Mouse (Mus musculus) kidney, embryonic 15.5 days (tissue): Measurements from ENCODE around the gene 0610030E20Rik. TPM values are rescaled to one million over a fixed set of nuclear protein-coding genes. Genes with fewer than 3 reads are reported as not detected.
A peak's percentile ranks its signal among the peaks of the same experiment; 100 is the strongest.

Source experiments
- ATAC-seq: fragments of 200-750 bp; cut with Nextera tagmentation; replicated peaks from 2 replicates; pipeline ENCODE4 v1.8.0; 2017; ENCODE audit warnings: moderate TSS enrichment; ENCODE audit not compliant: low FRiP score
- H3K27ac ChIP-seq: fragments of 300-500 bp; sonication (generic); 2 replicates; pipeline ENCODE4 v1.5.1; 2015; ENCODE audit warnings: mild to moderate bottlenecking, inconsistent platforms
- H3K27me3 ChIP-seq: fragments of 300-500 bp; sonication (generic); 2 replicates; pipeline ENCODE4 v1.6.1; 2015; ENCODE audit warnings: inconsistent platforms
- H3K36me3 ChIP-seq: fragments of 300-500 bp; sonication (generic); 2 replicates; pipeline ENCODE4 v1.6.1; 2015; ENCODE audit warnings: inconsistent platforms
- H3K4me1 ChIP-seq: fragments of 300-500 bp; sonication (generic); 2 replicates; pipeline ENCODE4 v1.6.1; 2015; ENCODE audit warnings: inconsistent platforms
- H3K4me2 ChIP-seq: fragments of 300-500 bp; sonication (generic); 2 replicates; pipeline ENCODE4 v1.6.1; 2015; ENCODE audit warnings: moderate library complexity, mild to moderate bottlenecking, inconsistent platforms
- H3K4me3 ChIP-seq: fragments of 300-500 bp; sonication (generic); replicated peaks from 2 replicates; pipeline ENCODE4 v1.5.1; 2015; ENCODE audit warnings: mild to moderate bottlenecking, inconsistent platforms
- H3K9ac ChIP-seq: fragments of 300-500 bp; sonication (generic); 2 replicates; pipeline ENCODE4 v1.6.1; 2015; ENCODE audit warnings: mild to moderate bottlenecking, inconsistent platforms
- H3K9me3 ChIP-seq: fragments of 300-500 bp; sonication (generic); replicated peaks from 2 replicates; pipeline ENCODE4 v1.6.1; 2016; ENCODE audit warnings: inconsistent platforms
- WGBS: fragments of 180-500 bp; shearing (Covaris S2); methylation state at CpG from one replicate; pipeline ENCODE4 v1.1.7; 2015; ENCODE audit warnings: mixed read lengths; 5-methylcytosine and 5-hydroxymethylcytosine counted together
- polyA plus RNA-seq: library from polyadenylated mRNA; unstranded; fragments of >200 nt; fragmentation: Nextera tagmentation; extraction: Ambion mirVana; gene quantifications from 2 replicates; pipeline ENCODE4 v1.2.1, GENCODE M21; 2015

0610030E20Rik gene
- polyA plus RNA-seq, 1 experiment from 2014 or later = 29.8 TPM

GRCm38 (mm10) chr6:72352636-72353405 is 5.7 kb downstream of the 0610030E20Rik start:
- Histone ChIP-seq H3K4me3 (no peak overlapping the region), H3K9ac (no peak overlapping the region), H3K27me3 (no peaks in the 10 kb centered on the region), H3K27ac (no peak overlapping the region), H3K4me2 (no peak overlapping the region), H3K9me3 (no peaks in the 10 kb centered on the region), H3K36me3 (peaks cover 41% of the 10 kb centered on the region), H3K4me1 (peaks cover 33% of the 10 kb centered on the region)
- WGBS = 76% methylated on average over 5 of the region's 5 CpGs
- ATAC-seq = no peak

GRCm38 (mm10) chr6:72354025-72354424 is 6.9 kb downstream of the 0610030E20Rik start:
- H3K9me3 ChIP-seq = no peaks in the 10 kb centered on the region
- H3K36me3 ChIP-seq = peaks cover 44% of the 10 kb centered on the region
- WGBS = 53% methylated on average over 1 of the region's 1 CpGs
- 0 out of 2 replicates have a peak overlapping the region, but pooled peaks have one; percentile 61 for H3K4me3 ChIP-seq
- H3K9ac ChIP-seq = no peak overlapping the region
- H3K4me1 ChIP-seq = peaks cover 21% of the 10 kb centered on the region
- no peak overlapping the region for H3K4me2 ChIP-seq
- no peaks in the 10 kb centered on the region for H3K27me3 ChIP-seq
- 0 out of 2 replicates have a peak overlapping the region, but pooled peaks have one; percentile 24 for H3K27ac ChIP-seq
- ATAC-seq = no peak

GRCm38 (mm10) chr6:72355066-72355911 is 8.2 kb downstream of the 0610030E20Rik start, which contains the start of gene Tmem150a:
Gene Tmem150a (plus strand): TSS chr6:72355447.
- ATAC-seq = peak; percentile 93
- H3K9ac ChIP-seq = peak within 1 kb of the TSS; percentile 59
- WGBS = under 1% methylated on average over 67 of the region's 71 CpGs
- H3K4me2 ChIP-seq = peak within 1 kb of the TSS; percentile 91
- H3K27me3 ChIP-seq = no peaks in the 10 kb centered on the region
- H3K4me3 ChIP-seq = peak within 1 kb of the TSS; percentile 61
- peaks cover 44% of the 10 kb centered on the region for H3K36me3 ChIP-seq
- peaks cover 22% of the 10 kb centered on the region for H3K4me1 ChIP-seq
- H3K27ac ChIP-seq = peak within 1 kb of the TSS; percentile 24
- H3K9me3 ChIP-seq = no peaks in the 10 kb centered on the region

GRCm38 (mm10) chr6:72356001-72356532 is 8.9 kb downstream of the 0610030E20Rik start:
- peak overlapping the region; percentile 59 for H3K9ac ChIP-seq
- peaks cover 41% of the 10 kb centered on the region for H3K36me3 ChIP-seq
- ATAC-seq = peak; percentile 13
- H3K9me3 ChIP-seq = no peaks in the 10 kb centered on the region
- H3K27me3 ChIP-seq = no peaks in the 10 kb centered on the region
- WGBS = 32% methylated on average over 8 of the region's 8 CpGs
- peak overlapping the region; percentile 91 for H3K4me2 ChIP-seq
- peaks cover 30% of the 10 kb centered on the region for H3K4me1 ChIP-seq
- H3K4me3 ChIP-seq = peak overlapping the region; percentile 61
- H3K27ac ChIP-seq = no peak overlapping the region

- no peak for ATAC-seq
- Histone ChIP-seq H3K4me3 (no peak overlapping the region), H3K27me3 (no peaks in the 10 kb centered on the region), H3K9ac (no peak overlapping the region), H3K27ac (no peak overlapping the region), H3K4me2 (no peak overlapping the region), H3K9me3 (no peaks in the 10 kb centered on the region), H3K4me1 (peaks cover 37% of the 10 kb centered on the region), H3K36me3 (peaks cover 37% of the 10 kb centered on the region)
- 71% methylated on average over 5 of the region's 5 CpGs for WGBS
Observed at GRCm38 (mm10) chr6:72357164-72358079, 10.3 kb downstream of the 0610030E20Rik start.

- Histone ChIP-seq H3K4me3 (no peak overlapping the region), H3K27ac (no peak overlapping the region), H3K36me3 (peaks cover 37% of the 10 kb centered on the region), H3K9ac (no peak overlapping the region), H3K27me3 (no peaks in the 10 kb centered on the region), H3K4me2 (no peak overlapping the region), H3K9me3 (no peaks in the 10 kb centered on the region), H3K4me1 (peaks cover 44% of the 10 kb centered on the region)
- 90% methylated on average over 10 of the region's 10 CpGs for WGBS
- no peak for ATAC-seq
Observed at GRCm38 (mm10) chr6:72358086-72358764, 11.1 kb downstream of the 0610030E20Rik start.

GRCm38 (mm10) chr6:72359343-72359742 is 12.2 kb downstream of the 0610030E20Rik start:
- no peak for ATAC-seq
- Histone ChIP-seq H3K4me1 (peaks cover 44% of the 10 kb centered on the region), H3K9me3 (no peaks in the 10 kb centered on the region), H3K36me3 (peaks cover 37% of the 10 kb centered on the region), H3K27me3 (no peaks in the 10 kb centered on the region), H3K27ac (no peak overlapping the region), H3K4me3 (no peak overlapping the region), H3K4me2 (no peak overlapping the region), H3K9ac (no peak overlapping the region)
- WGBS = 73% methylated on average over 2 of the region's 2 CpGs

- no peaks in the 10 kb centered on the region for H3K9me3 ChIP-seq
- WGBS = 76% methylated on average over 11 of the region's 11 CpGs
- peak overlapping the region; percentile 24 for H3K27ac ChIP-seq
- 0 out of 2 replicates have a peak overlapping the region, but pooled peaks have one; percentile 72 for H3K4me3 ChIP-seq
- H3K9ac ChIP-seq = no peak overlapping the region
- no peak for ATAC-seq
- H3K36me3 ChIP-seq = peaks cover 37% of the 10 kb centered on the region
- peaks cover 38% of the 10 kb centered on the region for H3K4me1 ChIP-seq
- H3K27me3 ChIP-seq = no peaks in the 10 kb centered on the region
- 0 out of 2 replicates have a peak overlapping the region, but pooled peaks have one; percentile 81 for H3K4me2 ChIP-seq
Observed at GRCm38 (mm10) chr6:72359891-72360598, 12.9 kb downstream of the 0610030E20Rik start.

GRCm38 (mm10) chr6:72360599-72360935 is 13.4 kb downstream of the 0610030E20Rik start:
- Histone ChIP-seq H3K27ac (peak overlapping the region; percentile 24), H3K4me1 (peaks cover 36% of the 10 kb centered on the region), H3K9me3 (no peaks in the 10 kb centered on the region), H3K27me3 (no peaks in the 10 kb centered on the region), H3K4me2 (peak overlapping the region; percentile 81; the same call in 1 of the 2 replicates), H3K9ac (no peak overlapping the region), H3K4me3 (peak overlapping the region; percentile 72; the same call in 1 of the 2 replicates), H3K36me3 (peaks cover 37% of the 10 kb centered on the region)
- ATAC-seq = no peak
- 72% methylated on average over 7 of the region's 7 CpGs for WGBS

- H3K27ac ChIP-seq = peak overlapping the region; percentile 38; the same call in 1 of the 2 replicates
- H3K36me3 ChIP-seq = peaks cover 37% of the 10 kb centered on the region
Observed at GRCm38 (mm10) chr6:72361121-72361551, 14.0 kb downstream of the 0610030E20Rik start.

More at GRCm38 (mm10) chr6:72361121-72361551, 14.0 kb downstream of the 0610030E20Rik start:
- Histone ChIP-seq H3K27me3 (no peaks in the 10 kb centered on the region), H3K9me3 (no peaks in the 10 kb centered on the region), H3K4me1 (peaks cover 31% of the 10 kb centered on the region), H3K9ac (peak overlapping the region; percentile 65), H3K4me3 (peak overlapping the region; percentile 72), H3K4me2 (peak overlapping the region; percentile 81)
- no peak for ATAC-seq
- WGBS = 52% methylated on average over 5 of the region's 5 CpGs
